In genomic region chr4:114986211-114986590, GRCm38 (mm10) we compare ENCODE assay signal across 8 mouse cellular contexts. TPM values are rescaled to one million over a fixed set of nuclear protein-coding genes. Genes with fewer than 3 reads are reported as not detected.
DNase-seq lines count a peak whose midpoint lies in the region; ATAC-seq and TF ChIP-seq lines count a peak whose summit lies in the region.

No protein-coding gene starts in this region.

- H3K36me3 ChIP-seq in thymus, adult 2 months (ENCODE audit: control insufficient read depth, insufficient read depth, low read length) = no peaks in the 10 kb centered on the region
- H3K36me3 ChIP-seq in limb, embryonic 10.5 days = 0 out of 2 replicates have a peak, but pooled peaks cover 4% of the 10 kb centered on the region
- no peaks in the 10 kb centered on the region for H3K36me3 ChIP-seq in neural tube, embryonic 12.5 days

- H3K4me1 ChIP-seq in thymus, adult 2 months (replicated peaks; ENCODE audit: control insufficient read depth, insufficient read depth, low read length) = no peaks in the 10 kb centered on the region; the same call in 1 of the 2 replicates
- H3K4me1 ChIP-seq in limb, embryonic 10.5 days = peaks cover 11% of the 10 kb centered on the region
- H3K4me1 ChIP-seq in neural tube, embryonic 12.5 days = peaks cover 6% of the 10 kb centered on the region

- no peak for TF ChIP-seq CTCF in thymus, adult 2 months (IDR thresholded peaks at IDR 0.05; ENCODE audit: borderline replicate concordance, control insufficient read depth, extremely low read depth, insufficient read depth, low read length, poor library complexity)

- no peak for TF ChIP-seq POLR2A in thymus, adult 2 months (IDR thresholded peaks at IDR 0.05; ENCODE audit: control insufficient read depth, extremely low read depth, insufficient read depth, low read length, poor library complexity)

- H3K27ac ChIP-seq in thymus, adult 2 months (ENCODE audit: control insufficient read depth, insufficient read depth, low read length) = peak overlapping the region; percentile 82
- peak overlapping the region; percentile 95 for H3K27ac ChIP-seq in limb, embryonic 10.5 days
- peak overlapping the region; percentile 100 for H3K27ac ChIP-seq in neural tube, embryonic 12.5 days

- no peaks in the 10 kb centered on the region for H3K27me3 ChIP-seq in thymus, adult 2 months (ENCODE audit: control insufficient read depth, insufficient read depth, low read length)
- H3K27me3 ChIP-seq in limb, embryonic 10.5 days (ENCODE audit: low read depth, poor library complexity, severe bottlenecking) = no peaks in the 10 kb centered on the region
- H3K27me3 ChIP-seq in neural tube, embryonic 12.5 days (replicated peaks) = no peaks in the 10 kb centered on the region

- DNase-seq in cerebellum, postnatal 10 days = peak; percentile 34 to 49
- DNase-seq in cerebellum, adult 11 months = no peak
- DNase-seq in thymus, adult 2 months = peak; percentile 15
- DNase-seq in thymus, postnatal 10 days (ENCODE audit: low spot score in 2 of 2) = no peak
- DNase-seq in limb, embryonic 10.5 days (ENCODE audit: low spot score) = peak; percentile 43
- no peak for DNase-seq in adrenal gland, postnatal 25 days
- DNase-seq in layer of hippocampus, postnatal 10 days (ENCODE audit: low spot score in 2 of 2) = no peak

- H3K9me3 ChIP-seq in limb, embryonic 10.5 days (replicated peaks) = no peaks in the 10 kb centered on the region
- no peaks in the 10 kb centered on the region for H3K9me3 ChIP-seq in neural tube, embryonic 12.5 days

- H3K4me3 ChIP-seq in thymus, adult 2 months (ENCODE audit: control insufficient read depth, insufficient read depth, low read length) = peak overlapping the region; percentile 95
- peak overlapping the region; percentile 79 for H3K4me3 ChIP-seq in limb, embryonic 10.5 days
- H3K4me3 ChIP-seq in neural tube, embryonic 12.5 days = peak overlapping the region; percentile 73

- WGBS in thymus, adult 2 months = under 1% methylated on average over 8 of the region's 8 CpGs
- WGBS in limb, embryonic 10.5 days = 4% methylated on average over 8 of the region's 8 CpGs
- 4% methylated on average over 8 of the region's 8 CpGs for WGBS in neural tube, embryonic 12.5 days

- H3K9ac ChIP-seq in neural tube, embryonic 12.5 days = peak overlapping the region; percentile 93

- H3K4me2 ChIP-seq in neural tube, embryonic 12.5 days (replicated peaks) = peak overlapping the region; percentile 62

- ATAC-seq in neural tube, embryonic 12.5 days (ENCODE audit: low FRiP score, low read depth) = peak; percentile 67

RNA-seq across cellular contexts. Expression of gene Cmpk1, which starts 0.8 kb away (rescaled TPM):
- polyA plus RNA-seq in thymus, adult 2 months (2012; rRNA removed) = 17.7 and 20.1 TPM in 2 replicates
- polyA plus RNA-seq in limb, embryonic 10.5 days (2016; fragmentation: Nextera tagmentation; extraction: Ambion mirVana) = 61.3 and 69.6 TPM in 2 replicates
- polyA plus RNA-seq in neural tube, embryonic 12.5 days (2016; fragmentation: Nextera tagmentation; extraction: Ambion mirVana) = 156 and 168 TPM in 2 replicates
- total RNA-seq in adrenal gland, postnatal 25 days (2021) = 102 and 104 TPM in 2 replicates
- total RNA-seq in layer of hippocampus, postnatal 10 days (2021) = 100 to 1,000 TPM; 110 to 114 TPM

RNA-seq across cellular contexts. Expression of gene Stil, which starts 13.8 kb away (rescaled TPM):
- polyA plus RNA-seq in thymus, adult 2 months (2012; rRNA removed) = 8.1 and 10.7 TPM in 2 replicates
- polyA plus RNA-seq in limb, embryonic 10.5 days (2016; fragmentation: Nextera tagmentation; extraction: Ambion mirVana) = 16.9 and 19.8 TPM in 2 replicates
- polyA plus RNA-seq in neural tube, embryonic 12.5 days (2016; fragmentation: Nextera tagmentation; extraction: Ambion mirVana) = 8.9 and 10.2 TPM in 2 replicates
- total RNA-seq in adrenal gland, postnatal 25 days (2021) = 0.94 and 1.2 TPM in 2 replicates
- total RNA-seq in layer of hippocampus, postnatal 10 days (2021) = 1 to 10 TPM; 1.2 to 1.6 TPM

Comparison
In these comparisons a context has a peak if more than half of its experiments do, and no peak if none do; other contexts are left out.
1. DNase-seq: peak in cerebellum, postnatal 10 days (2 of 2), thymus, adult 2 months (single experiment) and limb, embryonic 10.5 days (single experiment); none in cerebellum, adult 11 months (single experiment), thymus, postnatal 10 days (0 of 2), adrenal gland, postnatal 25 days (single experiment) and layer of hippocampus, postnatal 10 days (0 of 2).
2. Peak in every context shown above with its lines, with median percentiles within 50 percentile points of each other: H3K27ac ChIP-seq and H3K4me3 ChIP-seq.